Mouse (Mus musculus) embryonic facial prominence, embryonic 15.5 days (tissue): ENCODE data around the gene Pycr1. TPM values are rescaled to one million over a fixed set of nuclear protein-coding genes. Genes with fewer than 3 reads are reported as not detected.
A peak's percentile ranks its signal among the peaks of the same experiment; 100 is the strongest.

Experiments used
- ATAC-seq: fragments of 200-750 bp; cut with Nextera tagmentation; 2 replicates; pipeline ENCODE4 v1.8.0; 2017; ENCODE audit warnings: low read depth, moderate TSS enrichment; ENCODE audit not compliant: insufficient number of reproducible peaks, low FRiP score, low TSS enrichment
- H3K27ac ChIP-seq: fragments of 300-500 bp; sonication (generic); replicated peaks from 2 replicates; pipeline ENCODE4 v1.5.1; 2015; ENCODE audit warnings: mild to moderate bottlenecking, inconsistent platforms
- H3K27me3 ChIP-seq: fragments of 300-500 bp; sonication (generic); 2 replicates; pipeline ENCODE4 v1.6.1; 2015; ENCODE audit warnings: inconsistent platforms
- H3K36me3 ChIP-seq: fragments of 300-500 bp; sonication (generic); 2 replicates; pipeline ENCODE4 v1.6.1; 2015; ENCODE audit warnings: mild to moderate bottlenecking, inconsistent platforms
- H3K4me1 ChIP-seq: fragments of 300-500 bp; sonication (generic); 2 replicates; pipeline ENCODE4 v1.6.1; 2015; ENCODE audit warnings: inconsistent platforms
- H3K4me2 ChIP-seq: fragments of 300-500 bp; sonication (generic); replicated peaks from 2 replicates; pipeline ENCODE4 v1.6.1; 2015; ENCODE audit warnings: mild to moderate bottlenecking, inconsistent platforms
- H3K4me3 ChIP-seq: fragments of 300-500 bp; sonication (generic); replicated peaks from 2 replicates; pipeline ENCODE4 v1.5.1; 2015; ENCODE audit warnings: mild to moderate bottlenecking, inconsistent platforms
- H3K9ac ChIP-seq: fragments of 300-500 bp; sonication (generic); 2 replicates; pipeline ENCODE4 v1.6.1; 2015; ENCODE audit warnings: inconsistent platforms
- H3K9me3 ChIP-seq: fragments of 300-500 bp; sonication (generic); replicated peaks from 2 replicates; pipeline ENCODE4 v1.6.1; 2016; ENCODE audit warnings: inconsistent platforms
- WGBS: fragments of 180-500 bp; shearing (Covaris S2); methylation state at CpG from one replicate; pipeline ENCODE4 v1.1.7; 2015; 5-methylcytosine and 5-hydroxymethylcytosine counted together
- polyA plus RNA-seq: library from polyadenylated mRNA; unstranded; fragments of >200 nt; fragmentation: Nextera tagmentation; extraction: Ambion mirVana; gene quantifications from 2 replicates; pipeline ENCODE4 v1.2.1, GENCODE M21; 2015

The Pycr1 gene
- polyA plus RNA-seq, 1 experiment from 2014 or later: 54.5 TPM

GRCm38 (mm10) chr11:120654741-120655140 lies 11.2 kb upstream of the Pycr1 start:
- 43% methylated on average over 3 of the region's 3 CpGs for WGBS
- H3K4me3 ChIP-seq: no peak overlapping the region
- peaks cover 28% of the 10 kb centered on the region for H3K27me3 ChIP-seq
- no peak overlapping the region for H3K27ac ChIP-seq
- peaks cover 10% of the 10 kb centered on the region for H3K4me1 ChIP-seq
- no peak for ATAC-seq
- no peaks in the 10 kb centered on the region for H3K36me3 ChIP-seq
- no peak overlapping the region for H3K9ac ChIP-seq
- H3K4me2 ChIP-seq: no peak overlapping the region
- H3K9me3 ChIP-seq: no peaks in the 10 kb centered on the region

DNA sequence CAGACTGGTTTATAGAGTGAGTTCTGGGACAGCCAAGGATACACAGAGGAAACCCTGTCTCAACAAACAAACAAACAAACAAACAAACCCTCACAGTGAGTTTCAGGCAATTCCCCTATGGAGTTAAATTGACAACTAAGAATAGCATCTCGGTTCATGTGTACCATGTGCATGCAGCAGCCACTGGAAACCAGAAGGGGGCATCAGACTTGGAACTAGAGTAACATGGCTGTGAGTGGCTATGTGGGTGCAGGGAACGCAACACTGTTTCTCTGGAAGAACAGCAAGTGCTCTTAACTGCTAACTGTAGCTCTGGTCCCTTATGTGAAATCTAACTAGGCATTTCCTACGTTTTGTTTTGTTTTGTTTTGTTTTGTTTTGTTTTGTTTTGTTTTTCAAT lies 8.3 kb upstream of the Pycr1 start:
- H3K4me3 ChIP-seq: no peak overlapping the region
- peaks cover 9% of the 10 kb centered on the region for H3K4me1 ChIP-seq
- H3K36me3 ChIP-seq: no peaks in the 10 kb centered on the region
- H3K9me3 ChIP-seq: no peaks in the 10 kb centered on the region
- H3K27me3 ChIP-seq: peaks cover 15% of the 10 kb centered on the region
- H3K4me2 ChIP-seq: no peak overlapping the region
- ATAC-seq: no peak
- H3K27ac ChIP-seq: no peak overlapping the region
- H3K9ac ChIP-seq: no peak overlapping the region
- WGBS: 73% methylated on average over 3 of the region's 3 CpGs

DNA sequence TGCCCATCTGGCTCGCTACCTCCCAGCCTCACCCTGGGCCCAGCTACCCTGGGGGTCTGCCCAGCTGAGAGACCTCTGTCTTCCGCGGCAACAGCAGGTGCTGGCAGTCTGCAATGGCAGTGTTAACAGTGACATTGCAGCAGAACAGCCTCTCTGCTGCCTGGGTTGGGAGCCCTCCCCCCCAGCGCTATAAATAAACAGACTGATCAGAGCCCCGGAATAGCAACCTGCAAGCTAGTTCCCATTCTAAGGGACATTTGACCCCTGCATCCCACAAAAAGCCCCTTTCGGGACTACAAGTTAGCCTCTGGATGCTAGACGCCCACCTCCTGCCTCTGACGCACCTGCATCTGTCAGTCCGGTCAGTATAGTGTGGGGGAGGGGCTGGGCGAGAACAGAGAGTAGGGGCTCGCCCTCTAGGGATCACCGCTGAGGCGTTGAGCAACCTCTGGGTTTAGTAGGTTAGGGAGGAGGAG lies 4.5 kb upstream of the Pycr1 start, which contains the start of gene Myadml2:
Gene Myadml2, minus strand, starts transcription at position 158 of the 476 bp plus-strand sequence.
- 0 out of 2 replicates have a peak within 1 kb of the TSS, but pooled peaks have one; percentile 0 for H3K4me3 ChIP-seq
- H3K36me3 ChIP-seq: no peaks in the 10 kb centered on the region
- peaks cover 12% of the 10 kb centered on the region for H3K4me1 ChIP-seq
- no peak within 1 kb of the TSS for H3K27ac ChIP-seq
- peaks cover 11% of the 10 kb centered on the region for H3K27me3 ChIP-seq
- WGBS: 4% methylated on average over 13 of the region's 13 CpGs
- H3K4me2 ChIP-seq: peak within 1 kb of the TSS; percentile 8
- no peak for ATAC-seq
- H3K9ac ChIP-seq: no peak within 1 kb of the TSS
- H3K9me3 ChIP-seq: no peaks in the 10 kb centered on the region

DNA sequence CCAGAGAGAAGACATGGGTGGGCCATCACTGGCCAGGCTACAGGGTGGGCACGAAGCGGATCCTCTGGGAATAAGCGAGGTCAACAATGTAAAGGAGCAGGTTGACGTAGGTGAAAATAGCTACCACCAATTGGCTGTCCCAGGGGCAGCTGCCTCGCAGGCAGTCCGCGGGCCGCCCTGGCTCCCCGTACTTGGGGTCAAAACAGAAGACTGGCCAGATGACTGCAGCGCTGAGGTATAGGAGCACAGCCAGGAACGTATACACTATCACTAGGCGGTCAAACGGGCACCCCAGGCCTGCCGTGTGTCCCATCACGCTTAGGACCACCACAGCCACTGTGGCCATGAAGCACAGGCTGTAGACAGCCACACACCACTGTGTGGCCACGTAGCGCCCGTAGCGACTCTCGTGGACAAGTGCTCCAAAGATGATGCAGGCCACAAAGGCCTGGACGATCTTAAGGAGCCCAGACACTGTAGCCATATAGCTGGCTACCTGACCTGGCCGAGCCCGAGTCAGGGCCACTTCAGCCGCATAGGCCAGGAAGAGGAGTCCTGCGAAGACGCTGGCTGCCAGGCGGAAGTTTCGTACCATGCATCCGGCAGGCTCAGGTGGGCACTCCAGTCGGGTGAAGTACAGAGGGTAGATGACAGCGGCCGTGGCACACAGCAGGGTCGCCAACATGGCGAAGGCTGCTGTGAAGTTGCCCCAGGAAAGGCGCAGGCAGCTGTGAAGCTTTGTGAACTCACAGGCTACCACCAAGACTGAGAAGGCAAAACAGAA lies 3.7 kb upstream of the Pycr1 start:
- Histone ChIP-seq H3K27ac (no peak overlapping the region), H3K36me3 (no peaks in the 10 kb centered on the region), H3K4me2 (peak overlapping the region; percentile 8; the same call in 1 of the 2 replicates), H3K9me3 (no peaks in the 10 kb centered on the region), H3K4me3 (no peak overlapping the region), H3K27me3 (peaks cover 11% of the 10 kb centered on the region), H3K9ac (no peak overlapping the region), H3K4me1 (peaks cover 20% of the 10 kb centered on the region)
- no peak for ATAC-seq
- WGBS: 75% methylated on average over 35 of the region's 35 CpGs

- H3K27me3 ChIP-seq: peaks cover 9% of the 10 kb centered on the region
- peak overlapping the region; percentile 63 for H3K9ac ChIP-seq
- H3K27ac ChIP-seq: peak overlapping the region; percentile 74
- peak; percentile 20 for ATAC-seq
- no peaks in the 10 kb centered on the region for H3K36me3 ChIP-seq
- peaks cover 26% of the 10 kb centered on the region for H3K4me1 ChIP-seq
- peak overlapping the region; percentile 55 for H3K4me3 ChIP-seq
- 2% methylated on average over 18 of the region's 18 CpGs for WGBS
- H3K9me3 ChIP-seq: no peaks in the 10 kb centered on the region
- H3K4me2 ChIP-seq: peak overlapping the region; percentile 96
Observed at GRCm38 (mm10) chr11:120642939-120643600, 499 bp downstream of the Pycr1 start.

DNA sequence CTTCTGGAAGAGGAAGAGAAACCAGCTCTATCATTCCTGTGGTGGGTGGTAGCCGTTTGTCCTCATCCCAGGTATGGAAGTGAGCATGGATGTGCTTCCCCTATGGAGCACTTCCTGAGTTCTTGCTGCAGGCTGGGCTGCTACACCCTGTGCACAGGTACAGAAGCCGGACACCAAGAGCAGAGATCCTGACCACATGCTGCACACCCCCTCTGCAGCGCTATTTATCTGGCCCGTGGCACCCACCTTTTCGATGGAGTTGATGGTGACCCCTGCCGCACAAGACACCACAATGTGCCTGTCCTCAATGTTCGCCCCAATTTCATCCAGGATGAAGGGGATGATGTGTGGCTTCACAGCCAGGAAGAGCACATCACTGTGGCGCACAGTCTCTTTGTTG lies 1.7 kb downstream of the Pycr1 start:
- Histone ChIP-seq H3K4me2 (0 out of 2 replicates have a peak overlapping the region, but pooled peaks have one; percentile 96), H3K4me1 (peaks cover 20% of the 10 kb centered on the region), H3K27ac (no peak overlapping the region), H3K9ac (no peak overlapping the region), H3K9me3 (no peaks in the 10 kb centered on the region), H3K4me3 (no peak overlapping the region), H3K36me3 (no peaks in the 10 kb centered on the region), H3K27me3 (no peaks in the 10 kb centered on the region)
- no peak for ATAC-seq
- 77% methylated on average over 8 of the region's 8 CpGs for WGBS

DNA sequence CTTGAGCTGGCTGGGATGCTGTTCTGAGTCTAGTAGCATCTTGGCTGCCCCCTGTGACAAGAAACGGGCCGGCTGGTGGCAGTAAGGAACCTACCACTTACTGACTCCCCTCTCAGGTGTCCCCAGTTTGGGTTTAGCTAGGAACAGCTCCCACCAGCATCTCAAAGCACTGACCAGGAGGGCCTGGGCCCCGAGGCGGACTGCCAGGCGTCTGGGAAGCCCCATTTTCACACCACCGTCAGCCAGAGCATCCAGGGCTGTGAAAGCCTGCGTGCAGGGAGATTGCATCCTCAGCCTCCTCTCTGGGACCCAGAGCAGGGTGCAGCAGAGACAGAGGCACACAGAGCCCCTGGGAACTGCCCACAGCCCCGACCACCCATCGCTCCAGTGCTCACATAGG lies 2.3 kb downstream of the Pycr1 start:
- Histone ChIP-seq H3K9ac (no peak overlapping the region), H3K4me2 (no peak overlapping the region), H3K27ac (no peak overlapping the region), H3K4me3 (no peak overlapping the region), H3K27me3 (no peaks in the 10 kb centered on the region), H3K4me1 (peaks cover 20% of the 10 kb centered on the region), H3K9me3 (no peaks in the 10 kb centered on the region), H3K36me3 (no peaks in the 10 kb centered on the region)
- WGBS: 57% methylated on average over 9 of the region's 9 CpGs
- ATAC-seq: no peak

- H3K9me3 ChIP-seq: no peaks in the 10 kb centered on the region
- H3K4me2 ChIP-seq: no peak overlapping the region
- WGBS: 76% methylated on average over 5 of the region's 5 CpGs
- no peak overlapping the region for H3K27ac ChIP-seq
- H3K36me3 ChIP-seq: no peaks in the 10 kb centered on the region
- H3K9ac ChIP-seq: no peak overlapping the region
- H3K4me1 ChIP-seq: peaks cover 25% of the 10 kb centered on the region
- no peak overlapping the region for H3K4me3 ChIP-seq
- no peaks in the 10 kb centered on the region for H3K27me3 ChIP-seq
- no peak for ATAC-seq
Observed at GRCm38 (mm10) chr11:120634810-120635209, 8.8 kb downstream of the Pycr1 start.

- H3K4me3 ChIP-seq: peak within 1 kb of the TSS; percentile 93
- no peaks in the 10 kb centered on the region for H3K9me3 ChIP-seq
- H3K4me1 ChIP-seq: peaks cover 33% of the 10 kb centered on the region
- H3K27me3 ChIP-seq: no peaks in the 10 kb centered on the region
- peaks cover 10% of the 10 kb centered on the region for H3K36me3 ChIP-seq
- ATAC-seq: peak; percentile 91
- WGBS: 12% methylated on average over 58 of the region's 58 CpGs
- H3K9ac ChIP-seq: peak within 1 kb of the TSS; percentile 84
- H3K27ac ChIP-seq: peak within 1 kb of the TSS; percentile 86
- H3K4me2 ChIP-seq: peak within 1 kb of the TSS; percentile 65
Observed at GRCm38 (mm10) chr11:120633520-120634343, 9.8 kb downstream of the Pycr1 start, which contains the start of gene Mafg. Mafg (minus strand) TSS chr11:120633600.

- Histone ChIP-seq H3K27ac (peak overlapping the region; percentile 86), H3K9ac (peak overlapping the region; percentile 84), H3K4me1 (peaks cover 33% of the 10 kb centered on the region), H3K9me3 (no peaks in the 10 kb centered on the region), H3K36me3 (peaks cover 13% of the 10 kb centered on the region), H3K4me2 (peak overlapping the region; percentile 65), H3K27me3 (no peaks in the 10 kb centered on the region), H3K4me3 (peak overlapping the region; percentile 93)
- ATAC-seq: peak; percentile 86
- under 1% methylated on average over 103 of the region's 116 CpGs for WGBS
Observed at GRCm38 (mm10) chr11:120632559-120633519, 10.7 kb downstream of the Pycr1 start.
